Mouse (Mus musculus) cerebellum, postnatal 25 days (tissue): ENCODE measurements around the gene Lmnb2.

ENCODE experiments used
- DNase-seq, 2 experiments: peaks; one replicate each; pipeline ENCODE4 v3.0.0; 2021; ENCODE audit warnings: mixed read lengths in 2 of 2

Lmnb2 gene

GRCm38 (mm10) chr10:80854913-80855748 is 62.9 kb downstream of the Lmnb2 start, which contains the start of the genes Lsm7 and Sppl2b:
Gene Lsm7 (minus strand): TSS chr10:80855209.
Gene Sppl2b (plus strand): TSS chr10:80855275.
- peak; percentile 99 for DNase-seq
